In genomic region chr5:144387851-144388250, GRCm38 (mm10) we compare ENCODE assay signal across 8 mouse cellular contexts. TPM values are rescaled to one million over a fixed set of nuclear protein-coding genes. Genes with fewer than 3 reads are reported as not detected.
A peak's percentile ranks its signal among the peaks of the same experiment; 100 is the strongest.
DNase-seq lines count a peak whose midpoint lies in the region; ATAC-seq lines count a peak whose summit lies in the region.

No protein-coding gene starts in this region.

- no peak overlapping the region for H3K9ac ChIP-seq in heart, embryonic 12.5 days

- peaks cover 19% of the 10 kb centered on the region for H3K9me3 ChIP-seq in heart, embryonic 12.5 days (replicated peaks)

- no peaks in the 10 kb centered on the region for H3K36me3 ChIP-seq in heart, embryonic 12.5 days

- H3K4me3 ChIP-seq in heart, embryonic 12.5 days = no peak overlapping the region

- WGBS in heart, embryonic 12.5 days = 15% methylated on average over 6 of the region's 6 CpGs

- no peaks in the 10 kb centered on the region for H3K4me1 ChIP-seq in heart, embryonic 12.5 days (replicated peaks)

- H3K27me3 ChIP-seq in heart, embryonic 12.5 days (replicated peaks) = no peaks in the 10 kb centered on the region

- H3K27ac ChIP-seq in heart, embryonic 12.5 days (ENCODE audit: poor library complexity, severe bottlenecking) = no peak overlapping the region

- no peak for ATAC-seq in heart, embryonic 12.5 days (ENCODE audit: insufficient number of reproducible peaks, low FRiP score)
- 0 out of 2 replicates have a peak, but pooled peaks have one; percentile 63 for ATAC-seq in megakaryocyte-erythroid progenitor cell, adult 5-6 weeks (replicated peaks; ENCODE audit: low FRiP score, low TSS enrichment, poor library complexity, severe bottlenecking)

- DNase-seq in heart, adult 8-10 months (ENCODE audit: low spot score) = peak; percentile 31
- DNase-seq in R1 (ENCODE audit: low read depth, low spot score) = peak; percentile 55
- peak; percentile 61 to 63 for DNase-seq in cerebellum, postnatal 36 days
- peak; percentile 29 to 35 for DNase-seq in gastrocnemius, postnatal 4 days (ENCODE audit: low spot score in 2 of 2)
- peak; percentile 42 to 66 for DNase-seq in layer of hippocampus, postnatal 25 days (ENCODE audit: extremely low spot score in 1 of 2, low spot score in 1 of 2)
- peak; percentile 65 for DNase-seq in right cerebral cortex, postnatal 4 days

- no peak overlapping the region for H3K4me2 ChIP-seq in heart, embryonic 12.5 days

RNA-seq across cellular contexts. Expression of gene Baiap2l1, which starts 29.9 kb away (rescaled TPM):
- 10 to 100 TPM in 1 of 4 experiments, 1 to 10 TPM in 3; 6.4 to 10.6 (median 8.3) TPM for total RNA-seq in heart, adult 8-10 months (2022)
- 11.5 and 11.9 TPM in 2 replicates for polyA plus RNA-seq in heart, embryonic 12.5 days (2016; fragmentation: Nextera tagmentation; extraction: Ambion mirVana)
- 1 to 10 TPM; 5.7 to 7.1 TPM for total RNA-seq in gastrocnemius, postnatal 4 days (2021)
- total RNA-seq in layer of hippocampus, postnatal 25 days (2021) = under 1 TPM; 0.42 to 0.49 TPM
- total RNA-seq in megakaryocyte-erythroid progenitor cell, adult 5-6 weeks (2014; fragmentation: Nextera tagmentation) = not detected in 2 replicates
- not detected in 2 replicates for total RNA-seq in megakaryocyte-erythroid progenitor cell, adult 5-6 weeks (2017)

Comparison
In these comparisons a context has a peak if more than half of its experiments do, and no peak if none do; other contexts are left out.
1. RNA of gene Baiap2l1, which starts 29.9 kb away (total RNA-seq): 6.4 to 10.6 TPM in heart, adult 8-10 months and 5.7 to 7.1 TPM in gastrocnemius, postnatal 4 days; 0.42 to 0.49 TPM in layer of hippocampus, postnatal 25 days and not detected in megakaryocyte-erythroid progenitor cell, adult 5-6 weeks; every median in the first group is over 4 times any median in the second.
2. Peak in every context shown above with its lines, with median percentiles within 50 percentile points of each other: DNase-seq.